Mouse (Mus musculus) frontal cortex, postnatal 10 days (tissue): ENCODE results near the gene Ptprq.

Source experiments
- DNase-seq, 2 experiments: peaks; one replicate each; pipeline ENCODE4 v3.0.0; 2022; ENCODE audit warnings: low spot score in 2 of 2, mixed read lengths in 1 of 2

The Ptprq gene

GRCm38 (mm10) chr10:107628104-107628503 is 91.7 kb downstream of the Ptprq start:
- DNase-seq: no peak

- DNase-seq: no peak
Observed at GRCm38 (mm10) chr10:107626648-107627047, 93.2 kb downstream of the Ptprq start.

GRCm38 (mm10) chr10:107624211-107624610 is 95.6 kb downstream of the Ptprq start:
- no peak for DNase-seq

GRCm38 (mm10) chr10:107615460-107615859 is 104.4 kb downstream of the Ptprq start:
- no peak for DNase-seq

GRCm38 (mm10) chr10:107601371-107601770 is 118.5 kb downstream of the Ptprq start:
- DNase-seq: no peak

- DNase-seq: no peak
Observed at GRCm38 (mm10) chr10:107583360-107583759, 136.5 kb downstream of the Ptprq start.

GRCm38 (mm10) chr10:107569044-107569443 is 150.8 kb downstream of the Ptprq start:
- DNase-seq: no peak

- DNase-seq: no peak
Observed at GRCm38 (mm10) chr10:107568261-107568660, 151.6 kb downstream of the Ptprq start.

- DNase-seq: no peak
Observed at GRCm38 (mm10) chr10:107562875-107563274, 157.0 kb downstream of the Ptprq start.

- no peak for DNase-seq
Observed at GRCm38 (mm10) chr10:107560881-107561280, 159.0 kb downstream of the Ptprq start.

GRCm38 (mm10) chr10:107543026-107543425 is 176.8 kb downstream of the Ptprq start:
- no peak for DNase-seq

GRCm38 (mm10) chr10:107528758-107529157 is 191.1 kb downstream of the Ptprq start:
- no peak for DNase-seq

GRCm38 (mm10) chr10:107519216-107519615 is 200.6 kb downstream of the Ptprq start:
- no peak for DNase-seq

GRCm38 (mm10) chr10:107516641-107517040 is 203.2 kb downstream of the Ptprq start:
- no peak for DNase-seq

GRCm38 (mm10) chr10:107514735-107515134 is 205.1 kb downstream of the Ptprq start:
- DNase-seq: no peak

- DNase-seq: no peak
Observed at GRCm38 (mm10) chr10:107506397-107506796, 213.5 kb downstream of the Ptprq start.

GRCm38 (mm10) chr10:107503430-107503829 is 216.4 kb downstream of the Ptprq start:
- no peak for DNase-seq

- no peak for DNase-seq
Observed at GRCm38 (mm10) chr10:107502193-107502592, 217.7 kb downstream of the Ptprq start.

- DNase-seq: no peak
Observed at GRCm38 (mm10) chr10:107499656-107500055, 220.2 kb downstream of the Ptprq start.

GRCm38 (mm10) chr10:107496402-107496801 is 223.4 kb downstream of the Ptprq start:
- no peak for DNase-seq

GRCm38 (mm10) chr10:107494568-107494967 is 225.3 kb downstream of the Ptprq start, which contains the start of gene Myf6:
Gene Myf6 (minus strand): TSS chr10:107494737.
- DNase-seq: no peak

GRCm38 (mm10) chr10:107493580-107494474 is 226.0 kb downstream of the Ptprq start:
- no peak for DNase-seq

- DNase-seq: no peak
Observed at GRCm38 (mm10) chr10:107492867-107493579, 226.8 kb downstream of the Ptprq start.
